Mouse (Mus musculus) heart, postnatal 10 days (tissue): Measurements from ENCODE around the gene Strn3. TPM values are rescaled to one million over a fixed set of nuclear protein-coding genes. Genes with fewer than 3 reads are reported as not detected.
"Not testable (repeated sequence)": the region's sequence is repeated elsewhere in the genome, so short reads cannot be mapped to it uniquely, and the experiment has no call there.

Experiments used
- DNase-seq, 2 experiments: peaks; one replicate each; pipeline ENCODE4 v3.0.0; 2021
- intact Hi-C: fragments of 180-260 bp; cut with DNase I; formaldehyde crosslinking; loops from one replicate; pipeline ENCODE4 v1.15.1; 2025
- total RNA-seq, 2 experiments: library from RNA; stranded (reverse); gene quantifications; 2 replicates each; pipeline ENCODE4 v1.2.3; 2021

The Strn3 gene
- total RNA-seq, 2 experiments from 2014 or later: 88.2 to 97.4 TPM

DNA sequence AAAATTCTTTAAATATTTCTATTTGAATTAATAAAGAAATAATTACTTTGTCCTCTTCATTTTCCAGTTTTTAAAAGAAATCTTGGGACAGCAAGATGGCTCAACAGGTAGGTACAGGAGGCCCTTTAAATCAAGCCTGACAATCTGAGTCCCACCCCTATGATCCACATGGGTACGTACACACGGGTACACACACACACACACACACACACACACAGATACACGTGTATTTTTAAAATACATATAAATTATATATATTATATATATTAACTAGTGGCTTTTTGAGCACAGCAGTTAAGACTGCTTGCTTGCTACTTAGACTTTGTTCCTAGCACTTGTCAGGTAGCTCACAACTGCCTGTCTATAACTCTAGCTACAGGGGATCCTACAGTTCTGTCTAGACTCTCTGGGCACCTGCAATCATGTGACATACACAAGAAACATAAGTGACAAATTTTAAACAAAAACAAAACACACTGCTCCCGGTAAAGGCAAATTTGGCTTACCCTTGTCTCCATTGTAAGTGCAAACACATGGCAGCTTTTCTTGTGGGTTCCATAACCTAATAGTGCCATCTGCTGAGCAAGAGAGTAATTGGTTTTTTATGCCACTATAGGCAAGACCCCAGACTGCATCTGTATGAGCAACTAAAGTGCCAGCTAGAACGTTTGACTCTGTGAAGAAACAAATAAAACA lies 68.9 kb downstream of the Strn3 start:
- intact Hi-C loops: loop anchor here (5.0 kb wide), 1 partner anchor 221 kb away; no protein-coding TSS in a partner anchor
- DNase-seq: no peak

- intact Hi-C loops: loop anchor here (5.0 kb wide), 1 partner anchor 219 kb away; no protein-coding TSS in a partner anchor
Measured at GRCm38 (mm10) chr12:51621161-51621560, 70.5 kb downstream of the Strn3 start.

GRCm38 (mm10) chr12:51620572-51620971 lies 71.1 kb downstream of the Strn3 start:
- no peak for DNase-seq
- intact Hi-C loops: loop anchor here (5.0 kb wide), 1 partner anchor 218 kb away; no protein-coding TSS in a partner anchor

More at GRCm38 (mm10) chr12:51621161-51621560, 70.5 kb downstream of the Strn3 start:
- no peak for DNase-seq

- intact Hi-C loops: no loop called here
- no peak for DNase-seq
Measured at GRCm38 (mm10) chr12:51612361-51612760, 79.3 kb downstream of the Strn3 start.

DNA sequence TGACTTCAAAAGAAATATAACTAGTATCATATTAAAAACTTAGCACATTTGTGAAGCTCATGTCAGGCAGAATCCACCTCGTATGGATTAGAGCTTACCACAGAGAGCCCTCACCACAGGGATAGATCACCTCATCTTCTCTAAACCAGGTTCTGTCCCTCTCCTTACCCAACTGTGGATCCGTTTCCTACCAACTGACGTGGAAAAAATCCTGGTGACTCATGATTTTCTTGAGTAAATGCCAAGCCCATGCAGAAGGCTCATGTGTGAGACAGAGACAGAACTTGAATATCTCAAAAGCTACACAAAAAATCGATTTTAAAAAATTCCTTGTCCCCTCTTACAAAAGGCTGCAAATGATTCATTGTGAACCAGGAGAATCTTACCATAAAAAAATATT lies 85.6 kb downstream of the Strn3 start:
- intact Hi-C loops: no loop called here

DNA sequence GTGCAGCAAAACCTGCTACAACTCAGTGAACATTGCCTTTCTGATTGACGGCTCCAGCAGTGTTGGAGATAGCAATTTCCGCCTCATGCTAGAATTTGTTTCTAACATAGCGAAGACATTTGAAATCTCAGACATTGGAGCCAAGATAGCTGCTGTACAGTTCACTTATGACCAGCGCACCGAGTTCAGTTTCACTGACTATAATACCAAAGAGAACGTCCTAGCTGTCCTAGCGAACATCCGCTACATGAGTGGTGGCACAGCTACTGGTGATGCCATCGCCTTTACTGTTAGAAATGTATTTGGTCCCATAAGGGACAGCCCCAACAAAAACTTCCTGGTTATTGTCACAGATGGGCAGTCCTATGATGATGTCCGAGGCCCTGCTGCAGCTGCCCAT lies 88.4 kb downstream of the Strn3 start:
- intact Hi-C loops: no loop called here
- no peak for DNase-seq

More for the DNA sequence above, 85.6 kb downstream of the Strn3 start:
- no peak for DNase-seq

DNA sequence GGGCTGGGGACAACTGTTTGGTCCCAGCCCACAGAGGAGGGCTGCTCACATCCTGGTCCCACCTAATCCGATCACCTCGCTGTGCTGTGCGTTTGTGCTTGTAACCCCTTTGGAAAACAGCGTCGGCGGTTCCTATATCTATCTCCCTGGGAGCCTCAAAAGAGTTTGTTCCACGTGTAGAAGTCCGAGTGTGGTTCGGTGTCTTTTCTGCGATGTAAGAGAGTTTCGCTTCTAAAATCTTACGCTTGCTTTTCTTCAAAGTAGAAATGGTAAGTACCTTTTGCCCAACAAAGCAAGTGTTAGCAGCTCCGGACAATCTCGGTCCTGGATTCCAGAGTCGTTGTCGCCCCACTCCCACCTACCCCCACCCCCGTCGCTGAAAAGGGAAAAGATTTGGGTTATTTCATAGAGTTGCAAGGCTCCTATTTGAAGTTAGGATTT lies 97.6 kb downstream of the Strn3 start:
- no peak for DNase-seq
- intact Hi-C loops: no loop called here

DNA sequence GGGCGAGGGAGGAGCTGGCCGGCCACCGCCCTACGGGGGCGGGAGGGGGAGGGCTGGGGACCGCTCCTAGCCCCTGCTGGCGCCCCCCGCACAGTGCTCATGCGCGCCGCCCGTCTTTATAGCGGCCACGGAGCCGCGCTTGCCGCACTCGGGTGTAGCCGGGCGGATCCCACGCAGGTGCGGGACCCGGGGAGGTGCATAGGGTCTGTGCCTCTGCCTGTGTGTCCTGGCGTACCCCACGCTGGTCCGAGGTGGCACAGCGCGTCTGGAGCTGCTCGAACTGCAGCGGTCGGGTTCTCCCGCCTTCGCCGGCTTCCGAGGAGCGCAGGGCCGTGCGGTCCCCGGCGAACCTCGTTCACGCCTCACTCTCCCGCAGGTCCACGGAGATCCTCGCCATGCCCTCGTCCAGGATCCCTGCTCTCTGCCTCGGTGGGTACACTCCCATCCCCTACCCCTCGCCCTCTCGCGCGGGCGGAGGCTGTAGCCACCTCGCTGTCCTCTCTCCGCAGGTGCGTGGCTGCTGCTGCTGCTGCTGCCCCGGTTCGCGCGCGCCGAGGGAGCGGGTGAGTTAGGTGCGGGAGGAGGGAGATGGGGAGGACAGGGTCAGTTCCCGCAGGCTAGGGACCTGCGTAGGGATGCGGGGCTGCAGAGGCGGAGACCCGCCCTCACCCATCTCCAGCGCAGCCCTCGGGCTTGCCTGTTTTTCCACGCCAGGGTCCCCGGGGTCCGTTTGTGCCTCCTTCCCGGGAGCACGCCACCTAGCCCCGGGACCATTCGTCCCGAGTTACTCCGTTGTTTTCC lies 98.3 kb downstream of the Strn3 start, which contains the start of gene Coch:
TSS of gene Coch (plus strand) at position 113 of the 801 bp plus-strand sequence.
- DNase-seq: peak in 1 of 2 experiments; percentile 18
- intact Hi-C loops: no loop called here

DNA sequence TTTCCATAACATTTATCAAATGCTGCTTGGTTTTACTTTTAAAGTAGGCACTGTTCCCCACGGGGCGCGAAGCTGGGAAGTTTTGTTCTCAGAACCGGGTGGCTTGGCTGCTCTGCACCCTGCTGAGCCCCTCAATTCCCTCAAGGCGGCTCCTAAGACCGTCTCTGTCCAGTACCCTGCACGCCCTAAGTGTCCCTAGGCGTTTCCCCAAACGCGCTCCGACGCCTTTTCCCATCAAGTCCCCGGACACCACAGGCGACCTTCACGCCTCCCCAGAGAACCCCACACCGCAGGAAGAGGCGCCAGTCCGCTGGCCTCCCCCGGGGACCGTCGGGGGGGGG lies 98.8 kb downstream of the Strn3 start:
- intact Hi-C loops: no loop called here

GRCm38 (mm10) chr12:51591921-51592320 lies 99.8 kb downstream of the Strn3 start:
- intact Hi-C loops: no loop called here
- no peak for DNase-seq

More for the DNA sequence above, 98.8 kb downstream of the Strn3 start:
- no peak for DNase-seq

DNA sequence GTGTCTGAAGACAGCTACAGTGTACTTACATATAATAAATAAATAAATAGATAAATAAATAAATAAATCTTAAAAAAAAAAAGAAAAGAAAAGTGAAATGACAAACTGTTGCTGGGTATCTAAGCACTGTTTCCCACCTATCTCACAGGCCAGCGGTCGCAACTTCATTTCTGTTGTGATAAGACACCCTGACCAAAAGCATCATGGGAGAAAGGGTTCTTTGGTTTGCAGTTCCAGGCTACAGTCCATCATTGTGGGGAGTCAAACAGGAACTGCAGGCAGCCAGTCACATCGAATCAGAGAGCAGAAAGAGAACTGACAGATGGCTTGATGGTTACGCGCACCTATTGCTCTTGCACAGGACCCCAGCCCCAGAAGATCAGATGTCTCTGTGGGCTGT lies 102.4 kb downstream of the Strn3 start:
- no peak for DNase-seq
- intact Hi-C loops: no loop called here

DNA sequence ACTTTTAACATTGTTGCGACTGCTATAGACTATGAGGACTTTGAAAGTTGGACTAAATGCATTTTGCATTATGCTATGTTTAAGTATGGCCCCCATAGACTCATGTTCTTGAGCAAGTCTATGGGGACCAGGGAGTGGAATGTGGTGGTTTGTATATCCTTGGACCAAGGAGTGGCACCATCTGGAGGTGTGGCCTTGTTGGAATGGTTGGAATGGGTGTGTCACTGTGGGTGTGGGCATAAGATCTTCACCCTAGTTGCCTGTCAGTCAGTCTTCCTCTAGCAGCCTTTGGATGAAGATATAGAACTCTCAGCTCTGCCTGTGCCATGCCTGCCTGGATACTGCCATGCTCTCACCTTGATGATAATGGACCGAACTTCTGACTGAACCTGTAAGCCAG lies 113.9 kb downstream of the Strn3 start:
- DNase-seq, intact Hi-C loops: not testable (repeated sequence)

GRCm38 (mm10) chr12:51572651-51573050 lies 119.0 kb downstream of the Strn3 start:
- intact Hi-C loops: no loop called here
- no peak for DNase-seq

GRCm38 (mm10) chr12:51569944-51570343 lies 121.8 kb downstream of the Strn3 start:
- intact Hi-C loops: no loop called here
- no peak for DNase-seq

DNA sequence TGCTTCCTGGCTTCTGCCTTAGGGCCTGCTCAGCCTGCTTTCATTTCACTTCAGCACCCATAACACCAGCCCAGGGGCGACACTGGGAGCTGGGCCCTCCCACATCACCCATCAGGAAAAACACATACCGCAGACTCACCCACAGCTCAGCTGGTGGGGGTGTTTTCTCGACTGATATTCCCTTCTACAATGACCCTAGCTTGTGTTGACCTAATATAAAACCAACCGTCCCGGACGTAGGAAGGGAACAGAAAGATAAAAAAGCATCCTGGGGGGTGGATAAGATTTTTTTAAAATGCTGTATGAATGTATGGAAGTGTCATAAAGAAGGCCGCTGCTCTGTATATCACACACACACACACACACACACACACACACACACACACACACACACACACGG lies 122.2 kb downstream of the Strn3 start:
- intact Hi-C loops: no loop called here
- DNase-seq: no peak

- intact Hi-C loops: no loop called here
Measured at GRCm38 (mm10) chr12:51567225-51567624, 124.5 kb downstream of the Strn3 start.

GRCm38 (mm10) chr12:51561416-51561815 lies 130.3 kb downstream of the Strn3 start:
- DNase-seq: no peak
- intact Hi-C loops: no loop called here

More at GRCm38 (mm10) chr12:51567225-51567624, 124.5 kb downstream of the Strn3 start:
- DNase-seq: no peak

Other genes with a start within 250 kb of the Strn3 start
- under 1 TPM; 0.20 to 0.38 TPM for gene Coch, start 98.6 kb downstream of the Strn3 start, total RNA-seq
- gene Ap4s1, start 864 bp downstream of the Strn3 start, total RNA-seq: 10 to 100 TPM; 36.9 to 37.8 TPM
- gene Hectd1, start 137.6 kb upstream of the Strn3 start, total RNA-seq: 10 to 100 TPM; 95.8 to 97.3 TPM